Mouse (Mus musculus) B cell, adult 2 months (primary cell): ENCODE measurements around the gene Ptprm.
A peak's percentile ranks its signal among the peaks of the same experiment; 100 is the strongest.

Experiments
- DNase-seq, 2 experiments: peaks; one replicate each; pipeline ENCODE4 v3.0.0; 2022

Ptprm gene

GRCm38 (mm10) chr17:67133440-67134103 is 220.7 kb downstream of the Ptprm start:
- no peak for DNase-seq

GRCm38 (mm10) chr17:67133026-67133425 is 221.2 kb downstream of the Ptprm start:
- DNase-seq, result no peak

- DNase-seq, result no peak
These were observed 226.7 kb downstream of the Ptprm start for GRCm38 (mm10) chr17:67127530-67127929.

- no peak for DNase-seq
These were observed 228.7 kb downstream of the Ptprm start for GRCm38 (mm10) chr17:67125596-67125995.

- DNase-seq, result no peak
These were observed 230.0 kb downstream of the Ptprm start for GRCm38 (mm10) chr17:67124294-67124693.

- DNase-seq, result no peak
These were observed 230.5 kb downstream of the Ptprm start for GRCm38 (mm10) chr17:67123722-67124121.

- DNase-seq, result no peak
These were observed 233.4 kb downstream of the Ptprm start for GRCm38 (mm10) chr17:67120863-67121262.

GRCm38 (mm10) chr17:67118676-67119340 is 235.4 kb downstream of the Ptprm start:
- no peak for DNase-seq

- no peak for DNase-seq
These were observed 239.4 kb downstream of the Ptprm start for GRCm38 (mm10) chr17:67114842-67115241.

GRCm38 (mm10) chr17:67112679-67113078 is 241.6 kb downstream of the Ptprm start:
- DNase-seq, result no peak

- no peak for DNase-seq
These were observed 248.1 kb downstream of the Ptprm start for GRCm38 (mm10) chr17:67106176-67106575.

GRCm38 (mm10) chr17:67102051-67102450 is 252.2 kb downstream of the Ptprm start:
- DNase-seq, result no peak

GRCm38 (mm10) chr17:67090997-67091396 is 263.3 kb downstream of the Ptprm start:
- no peak for DNase-seq

- DNase-seq, result no peak
These were observed 264.1 kb downstream of the Ptprm start for GRCm38 (mm10) chr17:67090153-67090552.

GRCm38 (mm10) chr17:67089611-67090010 is 264.6 kb downstream of the Ptprm start:
- no peak for DNase-seq

- DNase-seq, result peak in 1 of 2 experiments; percentile 1
These were observed 266.7 kb downstream of the Ptprm start for GRCm38 (mm10) chr17:67087585-67087984.

GRCm38 (mm10) chr17:67086811-67087210 is 267.4 kb downstream of the Ptprm start:
- DNase-seq, result no peak

- no peak for DNase-seq
These were observed 269.8 kb downstream of the Ptprm start for GRCm38 (mm10) chr17:67084501-67084900.

GRCm38 (mm10) chr17:67084093-67084492 is 270.2 kb downstream of the Ptprm start:
- DNase-seq, result no peak

GRCm38 (mm10) chr17:67079570-67079969 is 274.7 kb downstream of the Ptprm start:
- no peak for DNase-seq

- DNase-seq, result no peak
These were observed 280.7 kb downstream of the Ptprm start for GRCm38 (mm10) chr17:67073580-67073979.

GRCm38 (mm10) chr17:67073139-67073538 is 281.1 kb downstream of the Ptprm start:
- no peak for DNase-seq

- DNase-seq, result no peak
These were observed 282.8 kb downstream of the Ptprm start for GRCm38 (mm10) chr17:67071231-67072009.

- DNase-seq, result no peak
These were observed 290.6 kb downstream of the Ptprm start for GRCm38 (mm10) chr17:67063611-67064010.
